Mouse (Mus musculus) liver, embryonic 16.5 days (tissue): ENCODE measurements around the gene Chst4. TPM values are rescaled to one million over a fixed set of nuclear protein-coding genes. Genes with fewer than 3 reads are reported as not detected.

Source experiments
- ATAC-seq: fragments of 200-750 bp; cut with Nextera tagmentation; 2 replicates; pipeline ENCODE4 v1.8.0; 2017; ENCODE audit warnings: low read depth, mild to moderate bottlenecking, moderate number of reproducible peaks, moderate library complexity
- H3K27ac ChIP-seq: fragments of 300-500 bp; sonication (generic); 2 replicates; pipeline ENCODE4 v1.5.1; 2014; ENCODE audit warnings: mild to moderate bottlenecking, low read length
- H3K27me3 ChIP-seq: fragments of 300-500 bp; sonication (generic); 2 replicates; pipeline ENCODE4 v1.6.1; 2014; ENCODE audit warnings: low read depth, low read length, mixed read lengths; ENCODE audit not compliant: control insufficient read depth, insufficient read depth
- H3K36me3 ChIP-seq: fragments of 300-500 bp; sonication (generic); 2 replicates; pipeline ENCODE4 v1.6.1; 2014; ENCODE audit warnings: mild to moderate bottlenecking; ENCODE audit not compliant: control insufficient read depth, insufficient read depth
- H3K4me1 ChIP-seq: fragments of 300-500 bp; sonication (generic); 2 replicates; pipeline ENCODE4 v1.6.1; 2014; ENCODE audit warnings: low read depth, low read length, mixed read lengths; ENCODE audit not compliant: control insufficient read depth
- H3K4me2 ChIP-seq: fragments of 300-500 bp; sonication (generic); 2 replicates; pipeline ENCODE4 v1.6.1; 2014; ENCODE audit warnings: low read depth, low read length, mixed read lengths
- H3K4me3 ChIP-seq: fragments of 300-500 bp; sonication (generic); 2 replicates; pipeline ENCODE4 v1.5.1; 2014; ENCODE audit warnings: low read depth, mild to moderate bottlenecking, low read length
- H3K9ac ChIP-seq: fragments of 300-500 bp; sonication (generic); 2 replicates; pipeline ENCODE4 v1.6.1; 2014; ENCODE audit warnings: low read depth, low read length
- H3K9me3 ChIP-seq: fragments of 300-500 bp; sonication (generic); replicated peaks from 2 replicates; pipeline ENCODE4 v1.6.1; 2016; ENCODE audit warnings: low read length; ENCODE audit not compliant: control insufficient read depth
- WGBS: fragments of 180-500 bp; shearing (Covaris S2); extraction: QIAGEN DNeasy Blood & Tissue Kit; methylation state at CpG from one replicate; pipeline ENCODE4 v1.1.7; 2014; ENCODE audit not compliant: insufficient replicate concordance; 5-methylcytosine and 5-hydroxymethylcytosine counted together
- polyA plus RNA-seq: library from polyadenylated mRNA; unstranded; fragments of >200 nt; fragmentation: Nextera tagmentation; extraction: Ambion mirVana; gene quantifications from 2 replicates; pipeline ENCODE4 v1.2.1, GENCODE M21; 2015

Chst4 gene
- polyA plus RNA-seq, 1 experiment from 2014 or later: not detected

- H3K4me3 ChIP-seq: no peak overlapping the region
- H3K9me3 ChIP-seq: no peaks in the 10 kb centered on the region
- WGBS: 53% methylated on average over 6 of the region's 6 CpGs
- H3K4me1 ChIP-seq: no peaks in the 10 kb centered on the region
- ATAC-seq: peak; percentile 53; the same call in 1 of the 2 replicates
- H3K4me2 ChIP-seq: no peak overlapping the region
- no peaks in the 10 kb centered on the region for H3K27me3 ChIP-seq
- H3K36me3 ChIP-seq: no peaks in the 10 kb centered on the region
- H3K9ac ChIP-seq: no peak overlapping the region
- no peak overlapping the region for H3K27ac ChIP-seq
Observed at GRCm38 (mm10) chr8:109979339-109979738, 60.2 kb downstream of the Chst4 start.

Other genes starting within 250 kb of the Chst4 start
- 3.3 and 3.4 TPM in 2 replicates for gene Phlpp2, start 171.2 kb downstream of the Chst4 start, polyA plus RNA-seq
- 0.51 TPM in 1 of 2 replicates, not detected in the other for gene Marveld3, start 77.5 kb downstream of the Chst4 start, polyA plus RNA-seq
- 0.35 and 0.45 TPM in 2 replicates for gene Tat, start 49.3 kb downstream of the Chst4 start, polyA plus RNA-seq
- 1.3 and 1.4 TPM in 2 replicates for gene Zfp612, start 40.0 kb upstream of the Chst4 start, polyA plus RNA-seq
- gene Gm21964, start 61.5 kb upstream of the Chst4 start, polyA plus RNA-seq: not detected in 2 replicates
- not detected in 2 replicates for gene Gm17720, start 63.0 kb upstream of the Chst4 start, polyA plus RNA-seq
- gene Calb2, start 128.5 kb upstream of the Chst4 start, polyA plus RNA-seq: not detected in 2 replicates
- gene Cmtr2, start 175.9 kb upstream of the Chst4 start, polyA plus RNA-seq: 2.6 and 2.8 TPM in 2 replicates
- gene Hydin, start 227.2 kb upstream of the Chst4 start, polyA plus RNA-seq: 0.11 and 0.13 TPM in 2 replicates